In genomic region chr7:45956611-45957010, GRCm38 (mm10) we compare ENCODE assay signal across 12 mouse cellular contexts.
"Had no signal": no experiment of that assay in that cellular context is flagged by ENCODE, and none has a peak within 500 bp of the region (broad histone marks: within the 10 kb centered on the region; RNA-seq: fewer than 3 reads in every experiment).

No protein-coding gene starts in this region.

- DNase-seq: lung, adult 18-20 months; lung, embryonic 14.5 days; lung, postnatal 10 days; lung, postnatal 4 days; midbrain, embryonic 14.5 days; right cerebral cortex, postnatal 14 days; thymus, adult 2 months; thymus, postnatal 25 days; thymus, postnatal 4 days had no signal

- H3K27me3 ChIP-seq: midbrain, embryonic 12.5 days; neural tube, embryonic 12.5 days had no signal

- H3K36me3 ChIP-seq: midbrain, embryonic 10.5 days; midbrain, embryonic 12.5 days; neural tube, embryonic 12.5 days had no signal

- H3K9me3 ChIP-seq: midbrain, embryonic 10.5 days; midbrain, embryonic 12.5 days; neural tube, embryonic 12.5 days had no signal

- H3K27ac ChIP-seq: midbrain, embryonic 10.5 days; midbrain, embryonic 12.5 days; neural tube, embryonic 12.5 days had no signal

- H3K4me1 ChIP-seq: midbrain, embryonic 10.5 days; midbrain, embryonic 12.5 days; neural tube, embryonic 12.5 days had no signal

- H3K4me3 ChIP-seq: midbrain, embryonic 10.5 days; midbrain, embryonic 12.5 days; neural tube, embryonic 12.5 days had no signal

- H3K9ac ChIP-seq: lung, embryonic 14.5 days; midbrain, embryonic 12.5 days; neural tube, embryonic 12.5 days had no signal

- H3K4me2 ChIP-seq: lung, embryonic 14.5 days; midbrain, embryonic 12.5 days; neural tube, embryonic 12.5 days had no signal
